Mouse (Mus musculus): ENCODE results near the gene Clec3a. TPM values are rescaled to one million over a fixed set of nuclear protein-coding genes. Genes with fewer than 3 reads are reported as not detected.

The Clec3a gene
- polyA plus RNA-seq, 1 experiment from 2014 or later: not detected

DNA sequence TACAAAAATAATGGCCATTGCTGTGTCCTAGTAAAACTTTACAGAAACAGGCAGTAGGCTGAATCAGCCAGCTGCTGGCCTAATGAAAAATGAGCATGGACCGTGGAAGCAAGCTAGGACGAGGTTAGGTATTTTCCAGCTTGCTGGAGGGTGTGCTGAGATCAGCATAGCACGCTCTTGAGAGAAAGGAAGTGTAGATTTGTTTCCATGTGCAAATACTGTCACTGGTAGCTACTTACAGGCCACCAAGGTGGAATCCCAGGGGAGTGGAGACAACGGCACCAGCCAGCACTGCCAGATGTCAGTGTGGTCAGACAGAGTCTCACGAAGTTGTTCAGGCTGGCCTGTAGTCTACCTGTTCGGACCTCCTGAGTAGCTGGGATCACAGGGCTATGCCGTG, 29.0 kb downstream of the Clec3a start:
- no peaks in the 10 kb centered on the region for H3K9me3 ChIP-seq (replicated peaks; ENCODE audit: control insufficient read depth, low read length)
- H3K4me2 ChIP-seq (ENCODE audit: low read depth, low read length): no peak overlapping the region
- 77% methylated on average over 7 of the region's 7 CpGs for WGBS

DNA sequence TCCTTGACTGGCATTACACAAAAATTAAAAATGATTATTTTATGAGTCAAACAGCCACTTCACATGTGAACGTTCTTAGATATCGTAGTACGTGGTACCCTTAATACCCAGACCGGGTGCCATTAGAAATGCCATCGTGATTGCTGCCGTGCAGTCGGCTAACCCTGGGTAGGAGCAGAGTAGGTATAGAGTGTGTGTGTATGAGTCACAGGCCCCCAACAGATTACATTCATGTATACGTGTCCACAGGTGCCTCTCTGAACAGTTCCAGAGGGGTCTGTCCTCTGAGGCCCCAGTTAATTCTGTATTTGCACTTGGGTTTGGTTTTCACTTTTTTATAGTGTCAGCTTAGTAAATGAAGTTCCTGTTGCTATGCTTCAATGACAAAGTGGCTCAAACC, 34.4 kb downstream of the Clec3a start:
- Histone ChIP-seq H3K36me3 (ENCODE audit: control insufficient read depth, insufficient read depth) (peaks cover 2% of the 10 kb centered on the region; the same call in 1 of the 2 replicates), H3K27me3 (ENCODE audit: control insufficient read depth, insufficient read depth, low read length) (no peaks in the 10 kb centered on the region), H3K4me3 (ENCODE audit: low read length) (no peak overlapping the region), H3K9me3 (replicated peaks; ENCODE audit: control insufficient read depth, low read length) (no peaks in the 10 kb centered on the region), H3K9ac (ENCODE audit: low read length) (no peak overlapping the region), H3K4me2 (ENCODE audit: low read depth, low read length) (no peak overlapping the region), H3K4me1 (ENCODE audit: control insufficient read depth, insufficient read depth, low read length) (peaks cover 25% of the 10 kb centered on the region), H3K27ac (ENCODE audit: low read length) (no peak overlapping the region)
- ATAC-seq (replicated peaks; ENCODE audit: extremely low read depth, insufficient read depth, low FRiP score): no peak
- WGBS: 82% methylated on average over 8 of the region's 8 CpGs

More for the DNA sequence above, 29.0 kb downstream of the Clec3a start:
- ATAC-seq (replicated peaks; ENCODE audit: extremely low read depth, insufficient read depth, low FRiP score): no peak
- Histone ChIP-seq H3K4me3 (ENCODE audit: low read length) (no peak overlapping the region), H3K27ac (ENCODE audit: low read length) (no peak overlapping the region), H3K9ac (ENCODE audit: low read length) (no peak overlapping the region), H3K36me3 (ENCODE audit: control insufficient read depth, insufficient read depth) (peaks cover 2% of the 10 kb centered on the region; the same call in 1 of the 2 replicates), H3K27me3 (ENCODE audit: control insufficient read depth, insufficient read depth, low read length) (no peaks in the 10 kb centered on the region), H3K4me1 (ENCODE audit: control insufficient read depth, insufficient read depth, low read length) (peaks cover 12% of the 10 kb centered on the region)

DNA sequence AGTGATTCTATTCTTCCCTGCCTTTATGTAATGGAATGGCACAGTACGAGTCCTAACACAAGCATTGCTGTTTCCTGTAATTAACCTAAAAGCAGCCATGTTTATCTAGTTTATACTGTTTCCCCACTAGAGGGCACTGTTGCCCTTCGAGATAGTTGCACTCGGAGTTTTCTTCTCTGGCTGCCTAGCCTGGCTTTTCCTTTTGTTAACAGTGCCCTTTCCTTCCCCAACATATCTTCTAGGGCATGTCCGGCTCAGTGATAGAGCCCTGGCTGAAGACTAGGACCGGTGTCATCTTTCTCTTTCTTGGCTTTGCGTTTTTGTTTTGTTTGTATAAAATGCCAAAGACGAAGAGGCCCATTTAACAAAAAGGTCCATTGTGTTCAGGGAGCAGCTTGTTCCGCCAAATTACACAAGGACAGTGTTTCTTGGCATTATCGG, 34.9 kb downstream of the Clec3a start:
- 0 out of 2 replicates have a peak overlapping the region, but pooled peaks have one; percentile 12 for H3K4me3 ChIP-seq (ENCODE audit: low read length)
- ATAC-seq (replicated peaks; ENCODE audit: extremely low read depth, insufficient read depth, low FRiP score): no peak; the same call in 1 of the 2 replicates
- no peaks in the 10 kb centered on the region for H3K9me3 ChIP-seq (replicated peaks; ENCODE audit: control insufficient read depth, low read length)
- no peak overlapping the region for H3K9ac ChIP-seq (ENCODE audit: low read length)
- peaks cover 25% of the 10 kb centered on the region for H3K4me1 ChIP-seq (ENCODE audit: control insufficient read depth, insufficient read depth, low read length)
- H3K36me3 ChIP-seq (ENCODE audit: control insufficient read depth, insufficient read depth): peaks cover 2% of the 10 kb centered on the region; the same call in 1 of the 2 replicates
- 0 out of 2 replicates have a peak overlapping the region, but pooled peaks have one; percentile 7 for H3K27ac ChIP-seq (ENCODE audit: low read length)
- H3K4me2 ChIP-seq (ENCODE audit: low read depth, low read length): peak overlapping the region; percentile 20; the same call in 1 of the 2 replicates
- WGBS: 19% methylated on average over 9 of the region's 9 CpGs
- no peaks in the 10 kb centered on the region for H3K27me3 ChIP-seq (ENCODE audit: control insufficient read depth, insufficient read depth, low read length)

DNA sequence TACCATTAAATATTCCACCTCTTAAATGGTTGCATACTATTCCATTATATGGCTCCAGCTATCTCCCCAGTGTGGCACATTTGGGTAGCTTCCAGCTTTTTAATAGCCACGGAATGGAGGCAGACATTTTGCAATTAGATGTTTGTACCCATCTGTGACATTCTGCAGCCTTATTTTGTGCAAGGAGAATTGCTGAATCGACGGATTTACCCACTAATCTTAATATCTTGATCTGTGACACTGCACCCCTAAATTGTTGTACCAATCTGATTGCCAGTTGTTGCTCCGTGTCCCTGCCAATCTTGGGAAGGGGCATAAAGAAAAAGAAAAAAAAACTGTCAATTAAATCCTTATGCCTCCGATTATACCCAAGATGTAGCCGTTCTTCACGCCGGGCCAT, 37.4 kb downstream of the Clec3a start:
- H3K27ac ChIP-seq (ENCODE audit: low read length): peak overlapping the region; percentile 90; the same call in 1 of the 2 replicates
- H3K4me3 ChIP-seq (ENCODE audit: low read length): no peak overlapping the region
- no peaks in the 10 kb centered on the region for H3K9me3 ChIP-seq (replicated peaks; ENCODE audit: control insufficient read depth, low read length)
- 88% methylated on average over 8 of the region's 8 CpGs for WGBS
- no peak for ATAC-seq (replicated peaks; ENCODE audit: extremely low read depth, insufficient read depth, low FRiP score)
- peak overlapping the region; percentile 55; the same call in 1 of the 2 replicates for H3K4me2 ChIP-seq (ENCODE audit: low read depth, low read length)
- H3K4me1 ChIP-seq (ENCODE audit: control insufficient read depth, insufficient read depth, low read length): peaks cover 17% of the 10 kb centered on the region
- no peaks in the 10 kb centered on the region for H3K27me3 ChIP-seq (ENCODE audit: control insufficient read depth, insufficient read depth, low read length)
- no peak overlapping the region for H3K9ac ChIP-seq (ENCODE audit: low read length)
- peaks cover 2% of the 10 kb centered on the region; the same call in 1 of the 2 replicates for H3K36me3 ChIP-seq (ENCODE audit: control insufficient read depth, insufficient read depth)

DNA sequence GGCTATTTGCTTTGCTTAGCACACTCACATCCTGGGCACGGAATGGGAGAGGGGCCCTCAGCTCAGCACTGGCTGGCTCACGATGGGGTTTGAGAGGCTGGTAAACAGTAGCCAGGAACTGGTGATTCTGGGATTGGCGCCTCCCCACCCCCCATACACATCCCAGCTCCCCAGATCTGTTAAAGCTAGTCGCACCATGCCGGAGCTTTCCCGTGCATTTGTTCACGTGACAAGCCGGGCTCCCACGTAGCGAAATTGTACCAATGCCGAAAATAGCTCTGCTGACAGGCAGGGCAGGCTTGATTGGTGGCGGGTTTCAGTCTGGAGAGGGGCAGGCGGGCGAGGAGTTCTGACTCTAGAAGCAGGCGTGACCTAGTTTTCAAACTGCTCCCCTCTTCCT, 38.1 kb downstream of the Clec3a start:
- Histone ChIP-seq H3K27me3 (ENCODE audit: control insufficient read depth, insufficient read depth, low read length) (no peaks in the 10 kb centered on the region), H3K27ac (ENCODE audit: low read length) (peak overlapping the region; percentile 90), H3K4me2 (ENCODE audit: low read depth, low read length) (peak overlapping the region; percentile 55), H3K36me3 (ENCODE audit: control insufficient read depth, insufficient read depth) (no peaks in the 10 kb centered on the region), H3K9me3 (replicated peaks; ENCODE audit: control insufficient read depth, low read length) (no peaks in the 10 kb centered on the region), H3K4me3 (ENCODE audit: low read length) (peak overlapping the region; percentile 36), H3K9ac (ENCODE audit: low read length) (peak overlapping the region; percentile 55), H3K4me1 (ENCODE audit: control insufficient read depth, insufficient read depth, low read length) (peaks cover 17% of the 10 kb centered on the region)
- peak; percentile 77 for ATAC-seq (replicated peaks; ENCODE audit: extremely low read depth, insufficient read depth, low FRiP score)
- 33% methylated on average over 15 of the region's 15 CpGs for WGBS

DNA sequence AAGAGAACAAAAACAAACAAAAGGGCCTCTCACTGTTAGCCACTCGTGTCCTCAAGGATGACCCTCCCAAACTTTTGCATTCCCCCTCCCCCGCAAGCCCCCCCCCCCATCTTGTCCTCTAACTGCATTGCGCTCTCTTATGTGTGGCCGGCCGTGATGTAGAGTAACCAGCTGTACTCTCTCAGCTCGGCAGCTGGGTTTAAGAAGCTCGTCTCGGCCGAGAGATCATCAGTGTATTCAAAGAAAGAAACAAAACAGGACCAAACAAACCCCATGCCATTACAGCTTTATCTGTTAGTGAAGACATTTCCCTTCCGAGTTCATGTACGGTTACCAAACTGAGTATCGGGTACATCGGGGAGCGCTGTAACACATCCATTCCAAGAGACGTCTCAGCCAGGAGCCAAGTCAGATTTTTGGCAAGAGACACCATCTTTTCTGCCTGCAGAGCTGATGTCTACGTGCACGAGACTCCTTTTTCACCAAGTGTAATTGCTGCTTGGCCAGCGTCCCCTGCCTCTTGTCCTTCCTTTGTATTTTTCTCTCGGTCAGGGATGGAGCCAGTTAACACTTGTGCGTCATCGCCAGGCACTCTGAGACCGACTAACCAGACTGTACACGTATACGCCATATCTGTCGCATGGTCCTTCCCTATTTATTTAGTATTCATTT, 40.4 kb downstream of the Clec3a start:
- 0 out of 2 replicates have a peak, but pooled peaks have one; percentile 29 for ATAC-seq (replicated peaks; ENCODE audit: extremely low read depth, insufficient read depth, low FRiP score)
- WGBS: 52% methylated on average over 25 of the region's 25 CpGs
- Histone ChIP-seq H3K4me1 (ENCODE audit: control insufficient read depth, insufficient read depth, low read length) (peaks cover 26% of the 10 kb centered on the region), H3K9ac (ENCODE audit: low read length) (0 out of 2 replicates have a peak overlapping the region, but pooled peaks have one; percentile 20), H3K36me3 (ENCODE audit: control insufficient read depth, insufficient read depth) (no peaks in the 10 kb centered on the region), H3K4me2 (ENCODE audit: low read depth, low read length) (peak overlapping the region; percentile 18), H3K4me3 (ENCODE audit: low read length) (no peak overlapping the region), H3K27ac (ENCODE audit: low read length) (peak overlapping the region; percentile 46), H3K9me3 (replicated peaks; ENCODE audit: control insufficient read depth, low read length) (no peaks in the 10 kb centered on the region), H3K27me3 (ENCODE audit: control insufficient read depth, insufficient read depth, low read length) (no peaks in the 10 kb centered on the region)

DNA sequence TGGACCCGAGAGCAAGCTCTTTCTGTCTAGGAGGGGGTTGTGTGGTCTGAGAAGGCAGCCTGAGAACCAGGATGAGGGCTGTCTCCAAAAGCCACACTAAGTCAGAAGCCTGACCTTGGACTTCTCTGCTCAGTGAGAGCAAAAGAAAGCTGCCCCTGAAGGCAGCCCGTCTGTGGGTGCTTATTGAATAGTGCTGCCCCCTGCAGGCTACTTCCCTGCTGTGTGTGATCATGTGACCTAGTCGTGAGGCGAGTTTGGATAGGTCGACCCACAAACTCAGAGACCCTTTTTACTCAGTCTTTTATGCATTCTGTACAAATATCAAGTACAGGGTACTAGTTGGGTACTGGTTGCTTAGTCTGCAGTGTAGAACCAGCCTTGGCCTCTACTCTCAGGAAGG, 42.7 kb downstream of the Clec3a start:
- no peak overlapping the region for H3K27ac ChIP-seq (ENCODE audit: low read length)
- peaks cover 27% of the 10 kb centered on the region for H3K4me1 ChIP-seq (ENCODE audit: control insufficient read depth, insufficient read depth, low read length)
- H3K36me3 ChIP-seq (ENCODE audit: control insufficient read depth, insufficient read depth): no peaks in the 10 kb centered on the region
- no peaks in the 10 kb centered on the region for H3K9me3 ChIP-seq (replicated peaks; ENCODE audit: control insufficient read depth, low read length)
- no peak overlapping the region for H3K4me2 ChIP-seq (ENCODE audit: low read depth, low read length)
- no peak overlapping the region for H3K4me3 ChIP-seq (ENCODE audit: low read length)
- WGBS: 70% methylated on average over 5 of the region's 5 CpGs
- ATAC-seq (replicated peaks; ENCODE audit: extremely low read depth, insufficient read depth, low FRiP score): no peak
- H3K27me3 ChIP-seq (ENCODE audit: control insufficient read depth, insufficient read depth, low read length): no peaks in the 10 kb centered on the region
- H3K9ac ChIP-seq (ENCODE audit: low read length): no peak overlapping the region

DNA sequence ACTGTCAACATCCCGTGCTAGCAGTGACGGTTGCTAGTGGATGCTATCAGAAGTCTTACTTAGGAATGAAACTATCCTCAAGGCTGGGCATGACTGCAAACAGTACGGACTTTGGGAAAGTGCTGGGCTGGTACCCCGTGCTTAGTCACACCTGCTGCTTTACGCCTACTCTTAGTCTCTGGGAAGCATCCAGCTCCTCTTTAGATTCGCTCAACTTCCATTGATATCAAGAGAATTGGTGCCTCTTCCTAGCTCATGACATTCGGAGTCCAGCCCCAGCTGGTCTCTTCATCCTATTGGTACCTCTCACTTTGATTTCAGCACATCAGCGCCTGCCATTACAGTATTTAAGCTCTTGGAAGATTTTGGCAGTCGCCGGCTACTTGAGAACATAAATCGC, 44.7 kb downstream of the Clec3a start:
- Histone ChIP-seq H3K4me2 (ENCODE audit: low read depth, low read length) (peak overlapping the region; percentile 43), H3K9ac (ENCODE audit: low read length) (no peak overlapping the region), H3K4me1 (ENCODE audit: control insufficient read depth, insufficient read depth, low read length) (peaks cover 18% of the 10 kb centered on the region), H3K27ac (ENCODE audit: low read length) (0 out of 2 replicates have a peak overlapping the region, but pooled peaks have one; percentile 39), H3K9me3 (replicated peaks; ENCODE audit: control insufficient read depth, low read length) (no peaks in the 10 kb centered on the region), H3K27me3 (ENCODE audit: control insufficient read depth, insufficient read depth, low read length) (no peaks in the 10 kb centered on the region), H3K36me3 (ENCODE audit: control insufficient read depth, insufficient read depth) (no peaks in the 10 kb centered on the region), H3K4me3 (ENCODE audit: low read length) (no peak overlapping the region)
- 64% methylated on average over 11 of the region's 11 CpGs for WGBS
- no peak for ATAC-seq (replicated peaks; ENCODE audit: extremely low read depth, insufficient read depth, low FRiP score)

DNA sequence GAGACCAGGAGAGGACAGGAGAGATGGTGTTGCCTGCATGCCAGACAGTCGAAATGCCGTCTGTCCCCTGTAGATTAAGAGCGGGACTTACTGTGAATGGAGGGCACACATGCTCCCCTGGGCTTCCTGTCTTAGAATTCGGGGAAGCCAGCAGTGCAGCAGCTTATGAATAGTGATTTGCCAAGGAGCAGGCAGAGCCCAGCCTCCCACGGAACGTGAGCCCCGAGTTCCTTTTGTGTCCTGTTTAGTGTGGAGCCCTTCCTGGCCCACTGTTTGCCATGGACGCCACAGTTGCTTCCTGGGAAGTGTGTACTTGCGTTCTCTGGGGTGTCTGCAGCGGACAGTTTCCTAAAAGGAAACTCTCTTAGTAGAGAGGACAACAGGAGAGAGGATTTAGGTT, 45.4 kb downstream of the Clec3a start:
- Histone ChIP-seq H3K36me3 (ENCODE audit: control insufficient read depth, insufficient read depth) (no peaks in the 10 kb centered on the region), H3K9me3 (replicated peaks; ENCODE audit: control insufficient read depth, low read length) (no peaks in the 10 kb centered on the region), H3K27me3 (ENCODE audit: control insufficient read depth, insufficient read depth, low read length) (no peaks in the 10 kb centered on the region), H3K27ac (ENCODE audit: low read length) (peak overlapping the region; percentile 39), H3K4me3 (ENCODE audit: low read length) (no peak overlapping the region), H3K4me2 (ENCODE audit: low read depth, low read length) (peak overlapping the region; percentile 43), H3K4me1 (ENCODE audit: control insufficient read depth, insufficient read depth, low read length) (peaks cover 18% of the 10 kb centered on the region), H3K9ac (ENCODE audit: low read length) (0 out of 2 replicates have a peak overlapping the region, but pooled peaks have one; percentile 2)
- WGBS: 41% methylated on average over 10 of the region's 10 CpGs
- no peak for ATAC-seq (replicated peaks; ENCODE audit: extremely low read depth, insufficient read depth, low FRiP score)
